24 mouse cellular contexts compared by ENCODE assay signal in genomic region chr2:105662121-105662520, GRCm38 (mm10). TPM values are rescaled to one million over a fixed set of nuclear protein-coding genes. Genes with fewer than 3 reads are reported as not detected.
DNase-seq lines count a peak whose midpoint lies in the region; ATAC-seq lines count a peak whose summit lies in the region.
"Had no signal": no experiment of that assay in that cellular context is flagged by ENCODE, and none has a peak within 500 bp of the region (broad histone marks: within the 10 kb centered on the region; RNA-seq: fewer than 3 reads in every experiment).

No protein-coding gene starts in this region.

- ATAC-seq in hindbrain, embryonic 13.5 days (ENCODE audit: low FRiP score) = no peak
- no peak for ATAC-seq in neural tube, embryonic 15.5 days (ENCODE audit: low FRiP score)
- ATAC-seq: inflammation-experienced regulatory T-cells, adult 6 months; liver, postnatal 0 days had no signal

- H3K9me3 ChIP-seq in hindbrain, embryonic 10.5 days = no peaks in the 10 kb centered on the region
- no peaks in the 10 kb centered on the region for H3K9me3 ChIP-seq in hindbrain, embryonic 13.5 days
- no peaks in the 10 kb centered on the region for H3K9me3 ChIP-seq in neural tube, embryonic 15.5 days (replicated peaks)
- H3K9me3 ChIP-seq: embryonic facial prominence, embryonic 15.5 days; G1E; heart, embryonic 12.5 days had no signal

- DNase-seq in embryo, embryonic 10 days (ENCODE audit: low spot score) = peak; percentile 24
- DNase-seq in embryo, embryonic 11 days = no peak
- peak; percentile 33 for DNase-seq in hindbrain, embryonic 10.5 days (ENCODE audit: low spot score)
- peak; percentile 30 for DNase-seq in neural tube, embryonic 10.5 days (ENCODE audit: extremely low spot score, low spot score)
- DNase-seq in right cerebral cortex, postnatal 4 days = no peak
- DNase-seq in frontal cortex, adult 2 months (ENCODE audit: extremely low spot score in 1 of 2, low spot score in 1 of 2) = no peak
- DNase-seq: adrenal gland, postnatal 25 days; cerebellum, adult 11-12 months; heart, postnatal 14 days; kidney, adult 9 months; kidney, postnatal 25 days; liver, postnatal 0 days; lung, postnatal 14 days; right cerebral cortex, postnatal 14 days; thymus, postnatal 36 days had no signal

- no peaks in the 10 kb centered on the region for H3K36me3 ChIP-seq in hindbrain, embryonic 10.5 days
- no peaks in the 10 kb centered on the region for H3K36me3 ChIP-seq in hindbrain, embryonic 13.5 days
- H3K36me3 ChIP-seq in neural tube, embryonic 15.5 days = no peaks in the 10 kb centered on the region
- H3K36me3 ChIP-seq: embryonic facial prominence, embryonic 15.5 days; G1E; heart, embryonic 12.5 days had no signal

- H3K27ac ChIP-seq in hindbrain, embryonic 10.5 days = no peak overlapping the region
- no peak overlapping the region for H3K27ac ChIP-seq in hindbrain, embryonic 13.5 days
- H3K27ac ChIP-seq in neural tube, embryonic 15.5 days (replicated peaks) = no peak overlapping the region
- H3K27ac ChIP-seq: embryonic facial prominence, embryonic 15.5 days; gastrocnemius, adult 2 months had no signal

- no peak overlapping the region for H3K4me3 ChIP-seq in hindbrain, embryonic 10.5 days
- H3K4me3 ChIP-seq in hindbrain, embryonic 13.5 days = no peak overlapping the region
- H3K4me3 ChIP-seq in neural tube, embryonic 15.5 days (replicated peaks) = no peak overlapping the region
- H3K4me3 ChIP-seq: embryonic facial prominence, embryonic 15.5 days; gastrocnemius, adult 2 months; heart, embryonic 12.5 days had no signal

- no peak overlapping the region for H3K4me2 ChIP-seq in hindbrain, embryonic 13.5 days
- H3K4me2 ChIP-seq in neural tube, embryonic 15.5 days = no peak overlapping the region
- H3K4me2 ChIP-seq: embryonic facial prominence, embryonic 15.5 days; heart, embryonic 12.5 days had no signal

- H3K4me1 ChIP-seq in hindbrain, embryonic 10.5 days (replicated peaks) = peaks cover 39% of the 10 kb centered on the region
- peaks cover 23% of the 10 kb centered on the region for H3K4me1 ChIP-seq in hindbrain, embryonic 13.5 days (replicated peaks)
- H3K4me1 ChIP-seq in neural tube, embryonic 15.5 days = peaks cover 14% of the 10 kb centered on the region

- H3K27me3 ChIP-seq in hindbrain, embryonic 10.5 days (ENCODE audit: insufficient read depth, poor library complexity, severe bottlenecking) = peaks cover 100% of the 10 kb centered on the region
- H3K27me3 ChIP-seq in hindbrain, embryonic 13.5 days = peaks cover 97% of the 10 kb centered on the region
- H3K27me3 ChIP-seq in neural tube, embryonic 15.5 days (replicated peaks) = peaks cover 84% of the 10 kb centered on the region

- 3% methylated on average over 16 of the region's 16 CpGs for WGBS in hindbrain, embryonic 10.5 days
- WGBS in hindbrain, embryonic 13.5 days = 2% methylated on average over 16 of the region's 16 CpGs
- 3% methylated on average over 16 of the region's 16 CpGs for WGBS in neural tube, embryonic 15.5 days

- H3K9ac ChIP-seq in hindbrain, embryonic 13.5 days = no peak overlapping the region
- H3K9ac ChIP-seq in neural tube, embryonic 15.5 days (replicated peaks) = no peak overlapping the region
- H3K9ac ChIP-seq: embryonic facial prominence, embryonic 15.5 days; heart, embryonic 12.5 days; liver, postnatal 0 days had no signal

RNA-seq across cellular contexts. Expression of gene Pax6, which starts 6.6 kb away (rescaled TPM):
- polyA plus RNA-seq in hindbrain, embryonic 10.5 days (2016; fragmentation: Nextera tagmentation; extraction: Ambion mirVana) = 24.7 and 27.0 TPM in 2 replicates
- polyA plus RNA-seq in hindbrain, embryonic 13.5 days (2015; fragmentation: Nextera tagmentation; extraction: Ambion mirVana) = 26.4 and 29.8 TPM in 2 replicates
- 9.4 and 11.4 TPM in 2 replicates for polyA plus RNA-seq in neural tube, embryonic 15.5 days (2015; fragmentation: Nextera tagmentation; extraction: Ambion mirVana)
- polyA plus RNA-seq in frontal cortex, adult 2 months (2012; rRNA removed) = 40.3 and 47.5 TPM in 2 replicates
- polyA plus RNA-seq: gonadal fat pad, adult 2 months; liver, adult 2 months; liver, postnatal 0 days had no signal

Comparison
In these comparisons a context has a peak if more than half of its experiments do, and no peak if none do; other contexts are left out.
1. DNase-seq: peak in embryo, embryonic 10 days (single experiment), hindbrain, embryonic 10.5 days (single experiment) and neural tube, embryonic 10.5 days (single experiment); none in embryo, embryonic 11 days (single experiment), right cerebral cortex, postnatal 4 days (single experiment) and frontal cortex, adult 2 months (0 of 2).